Mouse (Mus musculus) ES-E14 (cell line): ENCODE results near the gene Ccdc169. TPM values are rescaled to one million over a fixed set of nuclear protein-coding genes. Genes with fewer than 3 reads are reported as not detected.

Experiments
- DNase-seq: peaks from one replicate; pipeline ENCODE4 v3.0.0-alpha.2; 2013; ENCODE audit warnings: low read depth, low spot score
- H3K27ac ChIP-seq: 2 replicates; pipeline ENCODE4 v1.5.1; 2012; ENCODE audit warnings: low read depth, mild to moderate bottlenecking, low read length, moderate library complexity, mixed read lengths; ENCODE audit not compliant: poor library complexity, insufficient read depth, severe bottlenecking
- H3K36me3 ChIP-seq: 2 replicates; pipeline ENCODE4 v1.6.1; 2012; ENCODE audit warnings: mild to moderate bottlenecking, low read length, moderate library complexity, mixed read lengths; ENCODE audit not compliant: control insufficient read depth, poor library complexity, insufficient read depth, severe bottlenecking
- H3K4me1 ChIP-seq, 2 experiments: fragments of 150-350 bp in 1 of 2; sonication (generic) in 1 of 2; 2 replicates each; pipeline ENCODE4 v1.6.1; 2012; ENCODE audit warnings: low read length in 2 of 2, mild to moderate bottlenecking in 1 of 2, mixed read lengths in 1 of 2; ENCODE audit not compliant: control insufficient read depth in 2 of 2, insufficient read depth in 2 of 2, poor library complexity in 1 of 2
- H3K4me3 ChIP-seq, 2 experiments: fragments of 150-350 bp in 1 of 2; sonication (generic) in 1 of 2; 2 replicates each; pipeline ENCODE4 v1.5.1; 2012; ENCODE audit warnings: low read length in 2 of 2, low read depth in 1 of 2, mild to moderate bottlenecking in 1 of 2, mixed read lengths in 1 of 2; ENCODE audit not compliant: insufficient read depth in 1 of 2, poor library complexity in 1 of 2, severe bottlenecking in 1 of 2
- H3K9ac ChIP-seq: 2 replicates; pipeline ENCODE4 v1.6.1; 2012; ENCODE audit warnings: low read depth, mild to moderate bottlenecking, low read length, mixed read lengths; ENCODE audit not compliant: poor library complexity, insufficient read depth, severe bottlenecking
- H3K9me3 ChIP-seq: fragments of 150-350 bp; sonication (generic); 2 replicates; pipeline ENCODE4 v1.6.1; 2012; ENCODE audit warnings: low read depth, mild to moderate bottlenecking, low read length; ENCODE audit not compliant: control insufficient read depth, insufficient read depth
- CHD2 ChIP-seq: IDR thresholded peaks from 2 replicates; pipeline ENCODE4 v1.6.1; 2014; ENCODE audit warnings: mild to moderate bottlenecking, low read depth, low read length, inconsistent platforms
- HCFC1 ChIP-seq: IDR thresholded peaks from 2 replicates; pipeline ENCODE4 v1.6.1; 2012; ENCODE audit warnings: low read length, inconsistent platforms, borderline replicate concordance; ENCODE audit not compliant: insufficient read depth
- MAFK ChIP-seq: IDR thresholded peaks from 2 replicates; pipeline ENCODE4 v1.6.1; 2014; ENCODE audit warnings: mild to moderate bottlenecking, low read depth, low read length, inconsistent platforms; ENCODE audit not compliant: insufficient read depth
- ZC3H11A ChIP-seq: IDR thresholded peaks from 2 replicates; pipeline ENCODE4 v1.6.1; 2012; ENCODE audit warnings: low read depth, mild to moderate bottlenecking, inconsistent platforms, low read length, borderline replicate concordance
- ZNF384 ChIP-seq: IDR thresholded peaks from 2 replicates; pipeline ENCODE4 v1.6.1; 2012; ENCODE audit warnings: low read depth, low read length, inconsistent platforms
- in situ Hi-C, 2 experiments: fragments of 600-800 bp; cut with MboI; formaldehyde crosslinking; loops; one replicate each; pipeline ENCODE4 v1.15.1; 2025; ENCODE audit warnings: low sequenced_read_pairs in 2 of 2, inconsistent platforms in 1 of 2; ENCODE audit not compliant: unreplicated experiment in 2 of 2
- total RNA-seq: library from RNA; depleted of rRNA; stranded (reverse); fragments of 300-350 nt; gene quantifications from 2 replicates; pipeline ENCODE4 v1.2.3, GENCODE M21; 2012

Gene Ccdc169
- total RNA-seq, 1 experiment, result 0.54 TPM

- Histone ChIP-seq H3K36me3 (peaks cover 10% of the 10 kb centered on the region), H3K27ac (no peak overlapping the region), H3K9me3 (no peaks in the 10 kb centered on the region), H3K4me1 (peaks cover 2 to 3% of the 10 kb centered on the region in 2 experiments; a peak in 1 of 4 replicates), H3K4me3 (peak overlapping the region in 1 of 2 experiments; percentile 35; a peak in 1 of 4 replicates), H3K9ac (no peak overlapping the region; the same call in 1 of the 2 replicates)
- in situ Hi-C loops, result no loop called here
- TF ChIP-seq ZNF384 (no peak), CHD2 (0 out of 2 replicates have a peak, but pooled peaks have one; percentile 27)
- no peak for DNase-seq
These were observed 5.4 kb upstream of the Ccdc169 start for GRCm38 (mm10) chr3:55131576-55132233.

- in situ Hi-C loops, result no loop called here
- no peak for DNase-seq
- TF ChIP-seq ZNF384, result no peak
- no peak for TF ChIP-seq MAFK
- no peak for TF ChIP-seq ZC3H11A
- TF ChIP-seq CHD2, result no peak
- no peak for TF ChIP-seq HCFC1
- H3K4me1 ChIP-seq, result no peaks in the 10 kb centered on the region
- no peak overlapping the region for H3K9ac ChIP-seq
- peaks cover 3% of the 10 kb centered on the region for H3K36me3 ChIP-seq
- H3K9me3 ChIP-seq, result no peaks in the 10 kb centered on the region
- H3K4me3 ChIP-seq, result peak overlapping the region in 1 of 2 experiments; percentile 10; a peak in 2 of 4 replicates
- H3K27ac ChIP-seq, result no peak overlapping the region
These were observed 2.7 kb downstream of the Ccdc169 start for GRCm38 (mm10) chr3:55139837-55140236.

- TF ChIP-seq ZNF384 (no peak), ZC3H11A (no peak), MAFK (no peak), HCFC1 (no peak), CHD2 (no peak)
- DNase-seq, result no peak
- Histone ChIP-seq H3K4me3 (no peak overlapping the region), H3K36me3 (no peaks in the 10 kb centered on the region; the same call in 1 of the 2 replicates), H3K9me3 (no peaks in the 10 kb centered on the region), H3K4me1 (no peaks in the 10 kb centered on the region), H3K27ac (no peak overlapping the region), H3K9ac (no peak overlapping the region)
- in situ Hi-C loops, result no loop called here
These were observed 4.3 kb downstream of the Ccdc169 start for GRCm38 (mm10) chr3:55141401-55141800.

GRCm38 (mm10) chr3:55144916-55145315 is 7.8 kb downstream of the Ccdc169 start:
- no peaks in the 10 kb centered on the region for H3K9me3 ChIP-seq
- DNase-seq, result no peak
- H3K4me1 ChIP-seq, result 0 out of 4 replicates have a peak, but pooled peaks cover 0 to 1% of the 10 kb centered on the region in 2 experiments
- TF ChIP-seq ZC3H11A (no peak), CHD2 (no peak), MAFK (no peak), ZNF384 (no peak), HCFC1 (no peak)
- H3K27ac ChIP-seq, result no peak overlapping the region
- H3K4me3 ChIP-seq, result no peak overlapping the region
- H3K36me3 ChIP-seq, result no peaks in the 10 kb centered on the region
- in situ Hi-C loops, result no loop called here
- H3K9ac ChIP-seq, result no peak overlapping the region

GRCm38 (mm10) chr3:55146441-55146840 is 9.3 kb downstream of the Ccdc169 start:
- Histone ChIP-seq H3K27ac (no peak overlapping the region), H3K4me1 (0 out of 4 replicates have a peak, but pooled peaks cover 0 to 1% of the 10 kb centered on the region in 2 experiments), H3K9me3 (no peaks in the 10 kb centered on the region), H3K36me3 (no peaks in the 10 kb centered on the region), H3K4me3 (no peak overlapping the region), H3K9ac (no peak overlapping the region)
- TF ChIP-seq MAFK, result no peak
- in situ Hi-C loops, result no loop called here
- DNase-seq, result no peak
